Mouse (Mus musculus) brown adipose tissue, adult 24 weeks (tissue): Measurements from ENCODE around the gene Zfpm1. TPM values are rescaled to one million over a fixed set of nuclear protein-coding genes. Genes with fewer than 3 reads are reported as not detected.

Source experiments
- H3K27ac ChIP-seq: fragments of 200-500 bp; replicated peaks from 2 replicates; pipeline ENCODE4 v1.5.1; 2012; ENCODE audit warnings: low read depth, mild to moderate bottlenecking, low read length
- H3K4me1 ChIP-seq: fragments of 200-500 bp; 2 replicates; pipeline ENCODE4 v1.6.1; 2012; ENCODE audit warnings: low read length, mixed read lengths; ENCODE audit not compliant: control insufficient read depth, insufficient read depth, insufficient read length
- H3K4me3 ChIP-seq: fragments of 200-500 bp; 2 replicates; pipeline ENCODE4 v1.5.1; 2012; ENCODE audit warnings: low read depth, mild to moderate bottlenecking, low read length, moderate library complexity; ENCODE audit not compliant: insufficient read depth
- polyA plus RNA-seq: library from polyadenylated mRNA; stranded (reverse); fragments of >200 nt; gene quantifications from 2 replicates; pipeline ENCODE4 v1.2.4, GENCODE M21; 2012; ENCODE audit not compliant: missing spikeins, insufficient read depth, insufficient read length

Gene Zfpm1
- polyA plus RNA-seq, 1 experiment = 3.4 TPM

DNA sequence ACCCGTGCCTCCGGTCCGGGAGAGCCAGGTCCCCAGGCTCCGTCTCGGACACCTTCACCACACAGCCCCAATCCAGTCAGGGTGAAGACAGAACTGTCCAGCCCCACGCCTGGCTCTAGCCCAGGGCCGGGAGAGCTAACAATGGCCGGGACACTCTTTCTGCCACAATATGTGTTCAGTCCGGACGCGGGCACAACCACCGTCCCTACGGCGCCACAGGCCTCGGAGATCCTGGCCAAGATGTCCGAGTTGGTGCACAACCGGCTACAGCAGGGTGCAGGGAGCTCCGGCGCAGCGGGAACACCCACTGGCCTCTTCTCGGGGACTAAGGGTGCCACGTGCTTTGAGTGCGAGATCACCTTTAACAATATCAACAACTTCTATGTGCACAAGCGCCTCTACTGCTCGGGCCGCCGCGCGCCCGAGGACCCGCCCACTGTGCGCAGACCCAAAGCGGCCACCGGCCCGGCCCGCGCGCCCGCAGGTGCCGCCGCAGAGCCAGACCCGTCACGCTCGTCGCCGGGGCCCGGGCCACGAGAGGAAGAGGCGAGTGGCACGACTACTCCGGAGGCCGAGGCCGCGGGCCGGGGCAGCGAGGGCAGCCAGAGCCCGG, 53.8 kb downstream of the Zfpm1 start:
- Histone ChIP-seq H3K4me3 (peak overlapping the region; percentile 50; the same call in 1 of the 2 replicates), H3K27ac (no peak overlapping the region), H3K4me1 (peaks cover 4% of the 10 kb centered on the region; the same call in 1 of the 2 replicates)

DNA sequence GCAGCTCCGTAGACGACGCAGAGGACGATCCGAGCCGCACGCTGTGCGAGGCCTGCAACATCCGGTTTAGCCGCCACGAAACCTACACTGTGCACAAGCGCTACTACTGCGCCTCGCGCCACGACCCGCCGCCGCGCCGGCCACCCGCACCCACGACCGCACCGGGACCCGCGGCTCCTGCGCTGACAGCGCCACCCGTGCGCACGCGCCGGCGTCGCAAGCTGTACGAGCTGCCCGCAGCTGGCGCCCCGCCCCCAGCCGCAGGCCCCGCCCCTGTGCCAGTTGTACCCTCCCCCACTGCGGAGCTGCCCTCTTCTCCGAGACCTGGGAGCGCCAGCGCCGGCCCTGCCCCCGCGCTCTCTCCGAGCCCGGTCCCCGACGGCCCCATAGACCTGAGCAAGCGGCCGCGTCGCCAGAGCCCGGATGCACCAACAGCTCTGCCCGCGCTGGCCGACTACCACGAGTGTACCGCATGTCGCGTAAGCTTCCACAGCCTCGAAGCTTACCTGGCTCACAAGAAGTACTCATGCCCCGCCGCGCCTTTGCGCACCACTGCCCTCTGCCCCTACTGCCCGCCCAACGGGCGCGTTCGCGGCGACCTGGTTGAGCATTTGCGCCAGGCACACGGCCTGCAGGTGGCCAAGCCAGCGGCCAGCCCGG, 54.4 kb downstream of the Zfpm1 start:
- no peak overlapping the region for H3K27ac ChIP-seq
- H3K4me3 ChIP-seq = peak overlapping the region; percentile 50; the same call in 1 of the 2 replicates

DNA sequence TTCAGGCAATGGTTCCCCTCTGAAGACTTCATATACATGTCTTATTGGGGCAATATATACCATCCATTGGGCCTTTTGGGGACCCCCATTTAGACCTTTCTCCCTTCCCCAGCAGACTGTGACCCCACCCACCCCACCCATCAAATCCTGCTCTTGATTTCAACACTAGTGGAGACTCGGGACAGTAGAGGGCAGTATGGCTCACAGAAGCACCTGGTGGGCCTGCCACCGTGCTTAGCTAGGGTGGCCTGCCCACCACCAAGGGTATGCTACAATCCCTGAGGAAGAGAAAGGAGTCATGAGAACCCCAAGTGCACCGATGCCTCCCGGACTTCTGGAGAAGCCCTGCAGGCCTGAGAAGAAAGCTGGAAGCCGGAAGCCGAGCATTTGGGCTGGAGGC, 56.9 kb downstream of the Zfpm1 start:
- no peak overlapping the region for H3K4me3 ChIP-seq
- H3K27ac ChIP-seq = no peak overlapping the region
- H3K4me1 ChIP-seq = no peaks in the 10 kb centered on the region

More for the DNA sequence above, 54.4 kb downstream of the Zfpm1 start:
- 0 out of 2 replicates have a peak, but pooled peaks cover under 1% of the 10 kb centered on the region for H3K4me1 ChIP-seq

DNA sequence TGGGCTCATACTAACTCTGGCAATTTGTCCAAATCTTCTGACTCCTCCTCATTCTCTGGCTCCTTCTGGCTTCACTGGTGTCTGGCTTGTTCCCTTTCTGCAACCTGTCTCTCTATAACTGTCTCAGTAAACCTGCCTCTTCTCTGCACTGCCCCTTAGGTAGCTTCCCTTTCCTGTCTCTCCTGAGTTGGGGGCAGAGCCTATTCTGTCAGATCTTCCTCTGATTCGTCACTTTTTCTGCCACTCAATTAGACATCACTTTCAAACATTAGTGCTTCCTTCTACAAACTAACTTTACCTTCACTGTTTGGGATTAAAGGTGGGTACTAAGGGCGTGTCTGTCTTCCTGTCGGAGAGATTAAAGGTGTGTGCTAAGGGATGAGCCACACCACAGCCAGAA, 58.8 kb downstream of the Zfpm1 start:
- H3K27ac ChIP-seq = no peak overlapping the region
- H3K4me3 ChIP-seq = no peak overlapping the region
- H3K4me1 ChIP-seq = 0 out of 2 replicates have a peak, but pooled peaks cover 3% of the 10 kb centered on the region

DNA sequence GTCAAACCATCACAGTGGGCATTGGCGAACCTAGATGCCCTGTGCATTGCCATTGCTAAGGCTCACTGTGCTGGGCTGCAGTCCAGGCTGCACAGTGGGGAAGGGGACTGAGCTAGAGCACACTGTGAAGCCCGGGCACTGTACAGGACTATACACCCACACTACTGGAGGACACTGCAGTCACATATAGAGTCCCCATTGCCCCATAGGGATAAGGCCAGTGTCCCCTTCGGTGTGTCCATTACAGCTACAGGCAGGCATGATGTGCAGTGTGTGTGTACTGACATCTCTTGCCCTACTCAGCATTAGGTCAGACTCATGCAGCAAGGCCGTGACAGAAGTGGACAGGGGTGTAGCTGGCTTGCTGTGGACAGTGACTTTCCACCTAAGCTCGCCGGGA, 59.8 kb downstream of the Zfpm1 start:
- no peak overlapping the region for H3K4me3 ChIP-seq
- H3K27ac ChIP-seq = no peak overlapping the region
- 0 out of 2 replicates have a peak, but pooled peaks cover 3% of the 10 kb centered on the region for H3K4me1 ChIP-seq

DNA sequence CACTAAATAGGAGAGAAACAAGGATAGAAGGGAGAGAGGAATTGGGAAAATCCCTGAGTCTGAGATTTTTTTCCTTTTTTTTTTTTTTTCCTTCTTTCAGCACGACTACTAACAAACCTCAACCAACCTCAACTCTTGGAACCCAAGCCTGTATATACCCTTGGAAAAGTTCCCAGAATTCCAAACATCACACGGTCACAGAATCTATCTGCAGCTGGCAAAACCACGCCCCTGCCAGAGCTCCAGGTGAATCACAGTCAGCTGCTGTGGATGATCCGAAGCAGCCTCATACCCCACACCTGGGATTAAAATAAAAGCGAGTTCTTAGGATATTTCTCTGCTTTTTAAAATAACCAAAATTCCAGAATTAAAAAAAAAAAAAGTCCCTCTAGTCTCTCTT, 60.4 kb downstream of the Zfpm1 start:
- Histone ChIP-seq H3K4me1 (0 out of 2 replicates have a peak, but pooled peaks cover 3% of the 10 kb centered on the region), H3K4me3 (no peak overlapping the region), H3K27ac (no peak overlapping the region)

DNA sequence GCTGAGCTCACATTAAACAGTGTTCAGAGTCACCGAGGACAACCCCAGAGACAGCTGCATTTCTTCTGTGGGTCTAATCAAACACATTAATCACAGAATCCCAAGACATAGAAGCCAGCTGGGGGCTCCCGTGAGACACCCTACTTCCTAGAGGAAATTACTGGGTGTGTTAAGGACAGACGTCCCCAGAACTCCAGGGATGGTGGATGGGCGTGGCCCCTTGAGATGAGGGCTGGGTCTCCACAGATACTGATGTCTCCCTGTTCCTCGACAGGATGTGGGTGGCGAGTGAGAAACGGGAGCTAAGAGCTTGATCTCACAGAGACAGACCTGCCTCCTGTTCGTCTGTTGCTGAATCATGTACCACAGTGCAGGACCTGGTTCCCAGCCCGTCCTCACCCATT, 60.9 kb downstream of the Zfpm1 start:
- H3K4me3 ChIP-seq = 0 out of 2 replicates have a peak overlapping the region, but pooled peaks have one; percentile 8
- H3K4me1 ChIP-seq = 0 out of 2 replicates have a peak, but pooled peaks cover 3% of the 10 kb centered on the region
- H3K27ac ChIP-seq = no peak overlapping the region

DNA sequence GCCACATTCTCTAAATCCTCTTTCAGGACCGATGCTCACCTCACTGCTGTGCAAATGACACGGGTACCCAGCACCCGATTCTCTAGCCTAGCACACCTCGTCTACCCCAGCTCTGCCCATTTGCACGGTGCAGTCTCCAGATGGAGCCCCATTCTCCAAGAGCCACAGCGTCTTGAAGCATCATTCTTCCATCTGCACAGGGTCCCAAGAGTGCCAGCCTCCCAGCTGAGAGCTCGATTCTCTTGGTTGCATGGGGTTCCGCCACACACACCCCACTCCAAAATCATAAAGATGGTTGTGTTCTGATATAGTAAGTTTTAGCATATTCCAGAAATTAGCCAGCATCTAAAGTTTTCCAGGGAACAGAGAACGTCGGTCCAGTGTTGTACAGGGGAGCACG, 61.4 kb downstream of the Zfpm1 start:
- H3K4me3 ChIP-seq = 0 out of 2 replicates have a peak overlapping the region, but pooled peaks have one; percentile 8
- 0 out of 2 replicates have a peak, but pooled peaks cover 3% of the 10 kb centered on the region for H3K4me1 ChIP-seq
- no peak overlapping the region for H3K27ac ChIP-seq

DNA sequence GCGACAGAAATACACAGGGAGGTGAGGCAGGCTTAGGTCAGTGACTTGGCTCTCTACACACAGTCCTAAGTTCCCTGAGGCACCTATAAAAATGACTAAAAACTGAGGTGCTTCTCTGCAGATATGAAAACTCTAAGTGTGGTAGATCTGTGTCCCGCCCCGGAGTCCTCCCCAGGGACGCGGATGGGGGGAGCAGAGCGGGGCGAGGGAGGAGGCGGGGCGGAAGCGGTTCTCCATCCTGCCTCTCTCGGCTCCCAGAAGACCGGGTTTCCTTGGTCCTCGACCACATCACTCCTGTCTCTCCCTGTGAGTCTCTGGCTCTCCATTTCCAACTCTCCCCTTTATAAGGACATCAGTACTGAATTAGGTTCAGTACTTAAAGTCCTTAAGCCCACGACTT, 61.8 kb downstream of the Zfpm1 start:
- no peak overlapping the region for H3K4me3 ChIP-seq
- H3K27ac ChIP-seq = no peak overlapping the region
- H3K4me1 ChIP-seq = 0 out of 2 replicates have a peak, but pooled peaks cover 3% of the 10 kb centered on the region

DNA sequence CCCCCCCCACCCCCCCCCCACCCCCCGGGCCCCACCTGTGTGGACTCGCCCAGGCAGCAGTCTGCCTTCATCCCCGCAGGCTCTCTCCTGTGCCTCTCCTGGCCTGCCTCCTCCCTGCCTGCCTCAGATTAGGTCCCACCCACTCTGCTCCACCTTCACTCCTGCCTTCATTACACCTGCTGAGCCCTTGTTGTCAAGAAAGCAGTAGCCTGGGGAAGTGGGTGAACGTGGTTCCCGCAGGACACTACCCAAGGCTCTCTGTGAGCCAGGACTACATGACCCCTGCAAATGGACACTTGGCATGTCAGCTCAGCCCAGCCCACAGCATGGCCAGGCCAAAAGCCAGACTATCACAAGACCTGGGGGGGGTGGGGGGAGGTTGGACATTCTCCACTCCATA, 62.3 kb downstream of the Zfpm1 start:
- no peak overlapping the region for H3K4me3 ChIP-seq
- 0 out of 2 replicates have a peak, but pooled peaks cover 3% of the 10 kb centered on the region for H3K4me1 ChIP-seq
- no peak overlapping the region for H3K27ac ChIP-seq

DNA sequence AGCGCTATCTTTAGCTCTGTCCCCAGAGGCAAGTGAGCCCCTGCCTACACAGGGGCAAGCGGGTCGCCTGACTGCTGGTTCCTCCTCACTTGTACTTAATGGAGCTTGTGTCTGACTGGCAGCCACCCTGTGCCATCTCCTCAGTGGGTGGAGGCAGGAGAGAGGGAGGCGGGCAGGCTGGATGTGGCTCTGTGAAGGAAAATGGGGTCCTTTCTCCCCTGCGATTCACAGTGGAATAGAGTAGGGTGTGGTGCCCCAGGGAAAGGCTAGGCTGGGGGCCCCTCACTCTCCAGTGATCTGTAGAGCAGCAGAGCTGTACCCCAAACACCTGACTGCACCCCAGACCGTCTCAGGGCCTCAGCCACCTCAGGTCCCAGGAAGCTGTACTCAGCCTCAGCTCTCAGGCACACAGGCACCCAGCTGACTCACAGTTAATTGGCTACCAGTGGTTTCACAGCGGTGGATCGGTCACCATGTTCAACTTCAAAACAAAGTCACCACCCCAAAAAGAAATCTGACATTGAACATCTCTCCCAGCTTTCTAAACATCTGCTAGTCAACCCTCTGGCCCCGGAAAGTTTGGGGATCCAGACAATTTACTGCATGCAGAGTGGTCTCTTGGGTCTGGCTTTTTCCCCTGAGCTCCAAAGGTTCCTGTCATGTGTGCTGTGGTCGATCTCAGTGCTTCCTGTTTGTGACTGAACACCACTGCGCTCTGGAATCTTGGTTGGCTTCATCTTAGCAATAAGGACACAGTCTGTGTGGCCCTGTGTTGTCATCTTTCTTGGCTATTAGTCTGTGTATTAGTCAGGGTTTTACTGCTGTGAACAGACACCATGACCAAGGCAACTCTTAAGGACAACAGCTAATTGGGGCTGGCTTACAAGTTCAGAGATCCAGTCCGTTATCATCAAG, 63.5 kb downstream of the Zfpm1 start:
- no peak overlapping the region for H3K4me3 ChIP-seq
- 0 out of 2 replicates have a peak, but pooled peaks cover 3% of the 10 kb centered on the region for H3K4me1 ChIP-seq
- H3K27ac ChIP-seq = no peak overlapping the region

DNA sequence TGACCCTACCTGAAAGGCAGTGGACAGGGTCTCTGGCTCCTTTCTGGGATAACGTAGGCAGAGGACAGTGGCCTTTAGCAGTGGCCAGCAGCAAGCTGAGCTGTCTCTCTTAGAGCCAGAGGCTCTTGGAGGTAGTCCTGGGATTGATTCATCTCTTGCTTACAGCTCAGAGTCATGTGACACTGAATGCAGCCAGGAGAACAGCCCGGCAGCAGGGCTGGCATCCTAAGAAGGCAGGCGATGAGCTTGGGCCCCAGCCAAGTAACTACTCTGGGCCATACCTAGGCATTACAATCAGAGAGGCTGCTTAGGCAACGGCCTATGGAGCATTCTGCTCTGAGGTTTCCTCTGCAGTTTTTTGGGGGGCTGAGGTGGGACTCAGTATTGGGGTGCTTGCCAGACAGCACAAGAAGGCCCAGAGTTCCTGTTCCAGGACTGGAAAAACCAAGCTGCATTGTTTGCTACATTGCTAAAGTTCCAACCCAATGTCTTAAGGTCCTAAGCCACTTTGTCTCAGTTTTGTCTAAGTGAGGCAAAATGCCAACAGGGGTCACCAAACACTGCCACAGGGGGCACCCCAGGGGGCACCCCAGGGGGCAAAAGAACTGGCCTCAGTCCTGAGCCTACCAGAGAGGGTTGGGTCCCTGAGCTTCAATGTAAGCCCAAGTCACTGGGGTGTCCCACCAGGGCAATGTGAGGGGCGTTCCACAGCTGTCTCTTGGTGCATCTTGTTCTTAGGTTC, 66.0 kb downstream of the Zfpm1 start:
- Histone ChIP-seq H3K4me1 (0 out of 2 replicates have a peak, but pooled peaks cover 3% of the 10 kb centered on the region), H3K4me3 (no peak overlapping the region), H3K27ac (no peak overlapping the region)

DNA sequence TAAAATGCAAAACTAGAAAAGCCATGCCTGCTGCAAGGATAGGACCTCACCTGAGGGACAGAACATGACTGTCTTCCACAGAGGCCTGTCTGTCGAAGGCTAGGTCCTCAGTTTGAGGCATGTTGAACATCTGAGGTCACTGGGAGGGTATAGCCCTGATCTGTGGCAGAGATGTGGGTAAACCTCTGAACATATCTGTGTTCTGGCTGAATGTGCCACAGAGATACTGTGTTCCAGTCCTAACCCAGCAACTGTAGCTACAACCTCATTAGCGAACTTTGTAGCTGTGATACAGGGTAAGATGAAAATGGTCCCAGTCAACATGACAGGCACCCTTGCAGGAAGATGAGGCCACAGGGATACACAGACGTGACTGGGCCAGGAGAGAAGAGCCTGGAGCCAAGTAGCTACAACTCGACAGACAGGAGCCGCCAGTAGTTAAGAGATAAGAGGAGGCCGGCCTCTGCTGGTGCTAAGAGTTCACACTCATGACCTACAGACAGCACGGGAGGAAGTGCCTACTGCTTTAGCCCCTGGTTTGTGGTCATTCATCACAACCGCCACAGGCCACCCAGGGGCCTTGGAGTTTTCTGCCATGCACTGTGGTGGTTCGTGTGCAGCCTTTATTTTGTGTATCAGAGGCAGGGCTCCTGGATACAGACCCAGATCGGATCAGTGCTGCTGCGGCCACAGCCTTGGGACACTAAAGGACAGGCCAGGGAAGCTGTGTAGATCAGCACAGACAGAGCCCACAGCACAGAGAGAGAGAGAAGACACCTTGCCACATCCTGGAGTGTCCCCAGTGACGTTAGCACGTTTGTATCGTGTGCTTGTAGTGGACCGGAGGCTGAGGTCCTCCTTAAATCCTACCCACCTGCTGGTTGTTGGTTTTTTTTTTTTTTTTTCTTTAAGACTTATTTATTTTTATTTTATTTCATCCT, 67.7 kb downstream of the Zfpm1 start:
- Histone ChIP-seq H3K4me3 (no peak overlapping the region), H3K4me1 (0 out of 2 replicates have a peak, but pooled peaks cover 3% of the 10 kb centered on the region), H3K27ac (no peak overlapping the region)
